Mouse (Mus musculus) MEL (cell line): ENCODE results near the gene Spata3. TPM values are rescaled to one million over a fixed set of nuclear protein-coding genes. Genes with fewer than 3 reads are reported as not detected.

Experiments used
- DNase-seq: peaks from one replicate; pipeline ENCODE4 v3.0.0; 2011; ENCODE audit warnings: low read depth, low spot score
- H3K27ac ChIP-seq: 2 replicates; pipeline ENCODE4 v1.5.1; 2012; ENCODE audit warnings: low read depth, mild to moderate bottlenecking, control low read depth, low read length, moderate library complexity; ENCODE audit not compliant: control insufficient read depth
- H3K27me3 ChIP-seq, 2 experiments: fragments of 150-350 bp in 1 of 2; sonication (generic) in 1 of 2; 2 replicates each; pipeline ENCODE4 v1.6.1; 2012; ENCODE audit warnings: low read length in 2 of 2, mild to moderate bottlenecking in 2 of 2, improper control_type of control experiment in 1 of 2, moderate library complexity in 1 of 2; ENCODE audit not compliant: insufficient read depth in 2 of 2, control insufficient read depth in 1 of 2
- H3K36me3 ChIP-seq, 2 experiments: 2 replicates each; pipeline ENCODE4 v1.6.1; 2012 to 2014; ENCODE audit warnings: low read length in 2 of 2, improper control_type of control experiment in 1 of 2, inconsistent platforms in 1 of 2, mild to moderate bottlenecking in 1 of 2; ENCODE audit not compliant: insufficient read depth in 2 of 2, control insufficient read depth in 1 of 2
- H3K4me1 ChIP-seq, 2 experiments: fragments of 150-350 bp in 1 of 2; sonication (generic) in 1 of 2; 2 replicates each; pipeline ENCODE4 v1.6.1; 2012; ENCODE audit warnings: low read length in 2 of 2, improper control_type of control experiment in 1 of 2, mild to moderate bottlenecking in 1 of 2; ENCODE audit not compliant: insufficient read depth in 2 of 2, control insufficient read depth in 1 of 2
- H3K4me3 ChIP-seq, 2 experiments: fragments of 150-350 bp in 1 of 2; sonication (generic) in 1 of 2; 2 replicates each; pipeline ENCODE4 v1.5.1; 2012; ENCODE audit warnings: low read depth in 2 of 2, low read length in 2 of 2, mild to moderate bottlenecking in 2 of 2, moderate library complexity in 2 of 2, control low read depth in 1 of 2, improper control_type of control experiment in 1 of 2; ENCODE audit not compliant: control insufficient read depth in 1 of 2, insufficient read depth in 1 of 2
- H3K79me2 ChIP-seq: 2 replicates; pipeline ENCODE4 v1.6.1; 2012; ENCODE audit warnings: mild to moderate bottlenecking, low read length, moderate library complexity; ENCODE audit not compliant: control insufficient read depth, poor library complexity, insufficient read depth
- H3K9ac ChIP-seq: 2 replicates; pipeline ENCODE4 v1.6.1; 2012; ENCODE audit warnings: low read depth, mild to moderate bottlenecking, control low read depth, low read length, moderate library complexity; ENCODE audit not compliant: control insufficient read depth, poor library complexity, severe bottlenecking
- H3K9me3 ChIP-seq: fragments of 150-350 bp; sonication (generic); replicated peaks from 2 replicates; pipeline ENCODE4 v1.6.1; 2012; ENCODE audit warnings: mild to moderate bottlenecking, low read length, improper control_type of control experiment, moderate library complexity; ENCODE audit not compliant: insufficient read depth
- BHLHE40 ChIP-seq: IDR thresholded peaks from 2 replicates; pipeline ENCODE4 v1.6.1; 2012; ENCODE audit warnings: low read depth, mild to moderate bottlenecking, inconsistent platforms, low read length, improper control_type of control experiment, borderline replicate concordance
- ETS1 ChIP-seq: IDR thresholded peaks from 2 replicates; pipeline ENCODE4 v1.6.1; 2012; ENCODE audit warnings: low read depth, mild to moderate bottlenecking, inconsistent platforms, low read length, improper control_type of control experiment, moderate library complexity
- GABPA ChIP-seq: IDR thresholded peaks from 2 replicates; pipeline ENCODE4 v1.6.1; 2012; ENCODE audit warnings: low read depth, mild to moderate bottlenecking, inconsistent platforms, low read length, improper control_type of control experiment, moderate library complexity
- GATA1 ChIP-seq: IDR thresholded peaks from 2 replicates; pipeline ENCODE4 v1.6.1; 2011; ENCODE audit warnings: low read depth, low read length, improper control_type of control experiment
- HCFC1 ChIP-seq: IDR thresholded peaks from 2 replicates; pipeline ENCODE4 v1.6.1; 2012; ENCODE audit warnings: low read depth, mild to moderate bottlenecking, inconsistent platforms, low read length, improper control_type of control experiment, moderate library complexity
- JUND ChIP-seq: IDR thresholded peaks from 2 replicates; pipeline ENCODE4 v1.6.1; 2011; ENCODE audit warnings: low read depth, mild to moderate bottlenecking, improper control_type of control experiment, low read length
- MEF2A ChIP-seq: IDR thresholded peaks from 2 replicates; pipeline ENCODE4 v1.6.1; 2014; ENCODE audit warnings: low read depth, mild to moderate bottlenecking, inconsistent platforms, low read length, improper control_type of control experiment; ENCODE audit not compliant: poor library complexity, insufficient replicate concordance, severe bottlenecking; ENCODE audit errors: extremely low read depth
- POLR2A ChIP-seq, 2 experiments: IDR thresholded peaks; 2 replicates each; pipeline ENCODE4 v1.6.1; 2011 to 2012; ENCODE audit warnings: low read length in 2 of 2, mild to moderate bottlenecking in 2 of 2, control low read depth in 1 of 2, improper control_type of control experiment in 1 of 2, low read depth in 1 of 2, moderate library complexity in 1 of 2; ENCODE audit not compliant: control insufficient read depth in 1 of 2, insufficient read depth in 1 of 2, poor library complexity in 1 of 2
- POLR2AphosphoS2 ChIP-seq: IDR thresholded peaks from 2 replicates; pipeline ENCODE4 v1.6.1; 2011; ENCODE audit warnings: low read length, improper control_type of control experiment
- SMC3 ChIP-seq: IDR thresholded peaks from 2 replicates; pipeline ENCODE4 v1.6.1; 2011; ENCODE audit warnings: low read depth, low read length, improper control_type of control experiment
- TAL1 ChIP-seq: IDR thresholded peaks from 2 replicates; pipeline ENCODE4 v1.6.1; 2012; ENCODE audit warnings: mild to moderate bottlenecking, inconsistent platforms, low read length, moderate library complexity, mixed read lengths
- TBP ChIP-seq: IDR thresholded peaks from 2 replicates; pipeline ENCODE4 v1.8.0; 2011; ENCODE audit warnings: low read depth, low read length, improper control_type of control experiment
- TCF12 ChIP-seq: IDR thresholded peaks from 2 replicates; pipeline ENCODE4 v1.6.1; 2014; ENCODE audit warnings: low read depth, mild to moderate bottlenecking, inconsistent platforms, low read length, improper control_type of control experiment, moderate library complexity
- UBTF ChIP-seq: IDR thresholded peaks from 2 replicates; pipeline ENCODE4 v1.6.1; 2012; ENCODE audit warnings: low read depth, mild to moderate bottlenecking, inconsistent platforms, low read length, improper control_type of control experiment, moderate library complexity, borderline replicate concordance; ENCODE audit not compliant: insufficient read depth
- ZKSCAN1 ChIP-seq: IDR thresholded peaks from 2 replicates; pipeline ENCODE4 v1.6.1; 2012; ENCODE audit warnings: low read depth, mild to moderate bottlenecking, inconsistent platforms, low read length, improper control_type of control experiment, moderate library complexity
- ZMIZ1 ChIP-seq: IDR thresholded peaks from 2 replicates; pipeline ENCODE4 v1.6.1; 2012; ENCODE audit warnings: low read depth, mild to moderate bottlenecking, inconsistent platforms, low read length, improper control_type of control experiment, moderate library complexity
- ZNF384 ChIP-seq: IDR thresholded peaks from 2 replicates; pipeline ENCODE4 v1.6.1; 2012; ENCODE audit warnings: low read depth, mild to moderate bottlenecking, inconsistent platforms, low read length, improper control_type of control experiment
- polyA plus RNA-seq, 2 experiments: library from polyadenylated mRNA; stranded (reverse) in 1 of 2; unstranded in 1 of 2; fragments of >175 nt in 1 of 2; fragments of >200 nt in 1 of 2; gene quantifications; 2 replicates each; pipeline versions ENCODE4 v1.2.1 to v1.2.4; 2012; ENCODE audit warnings: low replicate concordance in 2 of 2, low read depth in 1 of 2; ENCODE audit not compliant: insufficient read length in 2 of 2, insufficient read depth in 1 of 2, missing spikeins in 1 of 2
- total RNA-seq: library from RNA; depleted of rRNA; stranded (reverse); fragments of 300-350 nt; gene quantifications from 2 replicates; pipeline ENCODE4 v1.2.3, GENCODE M21; 2012; rRNA removed

The Spata3 gene
- total RNA-seq (not detected in 2 replicates), polyA plus RNA-seq (not detected)

GRCm38 (mm10) chr1:86016516-86016915, at the start of gene Spata3:
Gene Spata3 (plus strand): TSS chr1:86016816.
- no peaks in the 10 kb centered on the region for H3K9me3 ChIP-seq
- H3K9ac ChIP-seq = no peak within 1 kb of the TSS
- no peaks in the 10 kb centered on the region for H3K4me1 ChIP-seq
- no peak within 1 kb of the TSS for H3K27ac ChIP-seq
- H3K36me3 ChIP-seq = no peaks in the 10 kb centered on the region
- TF ChIP-seq GABPA (no peak), POLR2A (IDR thresholded peaks at IDR 0.05; ENCODE audit: control insufficient read depth in 1 of 2, insufficient read depth in 1 of 2, low read depth in 1 of 2, low read length in 2 of 2, poor library complexity in 1 of 2) (no peak), HCFC1 (no peak), BHLHE40 (no peak), ZKSCAN1 (no peak), SMC3 (no peak), UBTF (no peak), TCF12 (no peak), POLR2AphosphoS2 (no peak), MEF2A (no peak), ETS1 (no peak), ZNF384 (no peak), JUND (no peak)
- H3K4me3 ChIP-seq = no peak within 1 kb of the TSS
- peaks cover 4 to 6% of the 10 kb centered on the region in 2 experiments; a peak in 3 of 4 replicates for H3K27me3 ChIP-seq
- no peaks in the 10 kb centered on the region for H3K79me2 ChIP-seq
- DNase-seq = no peak

GRCm38 (mm10) chr1:85969081-85969480, 47.5 kb upstream of the Spata3 start:
- H3K9me3 ChIP-seq = no peaks in the 10 kb centered on the region
- H3K4me1 ChIP-seq = no peaks in the 10 kb centered on the region
- H3K27ac ChIP-seq = no peak overlapping the region
- no peak overlapping the region for H3K9ac ChIP-seq
- H3K79me2 ChIP-seq = no peaks in the 10 kb centered on the region
- H3K4me3 ChIP-seq = no peak overlapping the region
- DNase-seq = no peak
- no peaks in the 10 kb centered on the region for H3K36me3 ChIP-seq
- H3K27me3 ChIP-seq = peaks cover 5 to 7% of the 10 kb centered on the region in 2 experiments; a peak in 3 of 4 replicates
- TF ChIP-seq MEF2A (no peak), TCF12 (no peak), ETS1 (no peak), GABPA (no peak), GATA1 (no peak), BHLHE40 (no peak), TBP (no peak), ZMIZ1 (no peak), TAL1 (no peak)
